Mouse (Mus musculus) MEL (cell line): ENCODE data around the gene Tcte3. TPM values are rescaled to one million over a fixed set of nuclear protein-coding genes. Genes with fewer than 3 reads are reported as not detected.

ENCODE experiments used
- DNase-seq: peaks from one replicate; pipeline ENCODE4 v3.0.0; 2011; ENCODE audit warnings: low read depth, low spot score
- H3K27ac ChIP-seq: 2 replicates; pipeline ENCODE4 v1.5.1; 2012; ENCODE audit warnings: low read depth, mild to moderate bottlenecking, control low read depth, low read length, moderate library complexity; ENCODE audit not compliant: control insufficient read depth
- H3K27me3 ChIP-seq, 2 experiments: fragments of 150-350 bp in 1 of 2; sonication (generic) in 1 of 2; 2 replicates each; pipeline ENCODE4 v1.6.1; 2012; ENCODE audit warnings: low read length in 2 of 2, mild to moderate bottlenecking in 2 of 2, improper control_type of control experiment in 1 of 2, moderate library complexity in 1 of 2; ENCODE audit not compliant: insufficient read depth in 2 of 2, control insufficient read depth in 1 of 2
- H3K36me3 ChIP-seq, 2 experiments: 2 replicates each; pipeline ENCODE4 v1.6.1; 2012 to 2014; ENCODE audit warnings: low read length in 2 of 2, improper control_type of control experiment in 1 of 2, inconsistent platforms in 1 of 2, mild to moderate bottlenecking in 1 of 2; ENCODE audit not compliant: insufficient read depth in 2 of 2, control insufficient read depth in 1 of 2
- H3K4me1 ChIP-seq, 2 experiments: fragments of 150-350 bp in 1 of 2; sonication (generic) in 1 of 2; 2 replicates each; pipeline ENCODE4 v1.6.1; 2012; ENCODE audit warnings: low read length in 2 of 2, improper control_type of control experiment in 1 of 2, mild to moderate bottlenecking in 1 of 2; ENCODE audit not compliant: insufficient read depth in 2 of 2, control insufficient read depth in 1 of 2
- H3K4me3 ChIP-seq, 2 experiments: fragments of 150-350 bp in 1 of 2; sonication (generic) in 1 of 2; 2 replicates each; pipeline ENCODE4 v1.5.1; 2012; ENCODE audit warnings: low read depth in 2 of 2, low read length in 2 of 2, mild to moderate bottlenecking in 2 of 2, moderate library complexity in 2 of 2, control low read depth in 1 of 2, improper control_type of control experiment in 1 of 2; ENCODE audit not compliant: control insufficient read depth in 1 of 2, insufficient read depth in 1 of 2
- H3K79me2 ChIP-seq: 2 replicates; pipeline ENCODE4 v1.6.1; 2012; ENCODE audit warnings: mild to moderate bottlenecking, low read length, moderate library complexity; ENCODE audit not compliant: control insufficient read depth, poor library complexity, insufficient read depth
- H3K9ac ChIP-seq: 2 replicates; pipeline ENCODE4 v1.6.1; 2012; ENCODE audit warnings: low read depth, mild to moderate bottlenecking, control low read depth, low read length, moderate library complexity; ENCODE audit not compliant: control insufficient read depth, poor library complexity, severe bottlenecking
- H3K9me3 ChIP-seq: fragments of 150-350 bp; sonication (generic); replicated peaks from 2 replicates; pipeline ENCODE4 v1.6.1; 2012; ENCODE audit warnings: mild to moderate bottlenecking, low read length, improper control_type of control experiment, moderate library complexity; ENCODE audit not compliant: insufficient read depth
- BHLHE40 ChIP-seq: IDR thresholded peaks from 2 replicates; pipeline ENCODE4 v1.6.1; 2012; ENCODE audit warnings: low read depth, mild to moderate bottlenecking, inconsistent platforms, low read length, improper control_type of control experiment, borderline replicate concordance
- CHD1 ChIP-seq: IDR thresholded peaks from 2 replicates; pipeline ENCODE4 v1.6.1; 2012; ENCODE audit warnings: low read depth, mild to moderate bottlenecking, inconsistent platforms, low read length, improper control_type of control experiment
- CHD2 ChIP-seq: IDR thresholded peaks from 2 replicates; pipeline ENCODE4 v1.6.1; 2011; ENCODE audit warnings: low read length, improper control_type of control experiment
- CTCF ChIP-seq, 3 experiments: IDR thresholded peaks in 2 of 3; conservative IDR thresholded peaks in 1 of 3; 2 replicates each; pipeline ENCODE4 v1.5.1; 2011 to 2012; ENCODE audit warnings: low read length in 3 of 3, low read depth in 2 of 3, mild to moderate bottlenecking in 2 of 3, improper control_type of control experiment in 1 of 3, inconsistent platforms in 1 of 3, mixed read lengths in 1 of 3, moderate library complexity in 1 of 3; ENCODE audit not compliant: control insufficient read depth in 1 of 3, insufficient read depth in 1 of 3, poor library complexity in 1 of 3, severe bottlenecking in 1 of 3
- E2F4 ChIP-seq: IDR thresholded peaks from 2 replicates; pipeline ENCODE4 v1.6.1; 2011; ENCODE audit warnings: low read depth, low read length, improper control_type of control experiment, borderline replicate concordance
- ELF1 ChIP-seq: IDR thresholded peaks from 2 replicates; pipeline ENCODE4 v1.6.1; 2014; ENCODE audit warnings: low read depth, mild to moderate bottlenecking, inconsistent platforms, low read length, improper control_type of control experiment, moderate library complexity
- EP300 ChIP-seq, 2 experiments: IDR thresholded peaks; 2 replicates each; pipeline ENCODE4 v1.6.1; 2011; ENCODE audit warnings: improper control_type of control experiment in 2 of 2, low read length in 2 of 2, low read depth in 1 of 2, mild to moderate bottlenecking in 1 of 2
- ETS1 ChIP-seq: IDR thresholded peaks from 2 replicates; pipeline ENCODE4 v1.6.1; 2012; ENCODE audit warnings: low read depth, mild to moderate bottlenecking, inconsistent platforms, low read length, improper control_type of control experiment, moderate library complexity
- GABPA ChIP-seq: IDR thresholded peaks from 2 replicates; pipeline ENCODE4 v1.6.1; 2012; ENCODE audit warnings: low read depth, mild to moderate bottlenecking, inconsistent platforms, low read length, improper control_type of control experiment, moderate library complexity
- GATA1 ChIP-seq: IDR thresholded peaks from 2 replicates; pipeline ENCODE4 v1.6.1; 2011; ENCODE audit warnings: low read depth, low read length, improper control_type of control experiment
- HCFC1 ChIP-seq: IDR thresholded peaks from 2 replicates; pipeline ENCODE4 v1.6.1; 2012; ENCODE audit warnings: low read depth, mild to moderate bottlenecking, inconsistent platforms, low read length, improper control_type of control experiment, moderate library complexity
- JUND ChIP-seq: IDR thresholded peaks from 2 replicates; pipeline ENCODE4 v1.6.1; 2011; ENCODE audit warnings: low read depth, mild to moderate bottlenecking, improper control_type of control experiment, low read length
- KAT2A ChIP-seq: conservative IDR thresholded peaks from 2 replicates; pipeline ENCODE4 v1.6.1; 2012; ENCODE audit warnings: low read depth, low read length, improper control_type of control experiment, inconsistent platforms
- MAFK ChIP-seq: IDR thresholded peaks from 2 replicates; pipeline ENCODE4 v1.6.1; 2011; ENCODE audit warnings: low read depth, mild to moderate bottlenecking, low read length, improper control_type of control experiment, borderline replicate concordance
- MAX ChIP-seq: IDR thresholded peaks from 2 replicates; pipeline ENCODE4 v1.6.1; 2011; ENCODE audit warnings: low read length, improper control_type of control experiment
- MAZ ChIP-seq: IDR thresholded peaks from 2 replicates; pipeline ENCODE4 v1.6.1; 2012; ENCODE audit warnings: low read depth, mild to moderate bottlenecking, inconsistent platforms, low read length, improper control_type of control experiment
- MEF2A ChIP-seq: IDR thresholded peaks from 2 replicates; pipeline ENCODE4 v1.6.1; 2014; ENCODE audit warnings: low read depth, mild to moderate bottlenecking, inconsistent platforms, low read length, improper control_type of control experiment; ENCODE audit not compliant: poor library complexity, insufficient replicate concordance, severe bottlenecking; ENCODE audit errors: extremely low read depth
- MXI1 ChIP-seq: IDR thresholded peaks from 2 replicates; pipeline ENCODE4 v1.6.1; 2011; ENCODE audit warnings: mild to moderate bottlenecking, low read depth, low read length, improper control_type of control experiment
- MYB ChIP-seq: IDR thresholded peaks from 2 replicates; pipeline ENCODE4 v1.6.1; 2011; ENCODE audit warnings: mild to moderate bottlenecking, low read depth, low read length, improper control_type of control experiment
- MYC ChIP-seq: IDR thresholded peaks from 2 replicates; pipeline ENCODE4 v1.6.1; 2011; ENCODE audit warnings: low read depth, mild to moderate bottlenecking, low read length, improper control_type of control experiment, moderate library complexity
- NELFE ChIP-seq: IDR thresholded peaks from 2 replicates; pipeline ENCODE4 v1.6.1; 2011; ENCODE audit warnings: low read depth, low read length, improper control_type of control experiment
- NRF1 ChIP-seq: IDR thresholded peaks from 2 replicates; pipeline ENCODE4 v1.6.1; 2014; ENCODE audit warnings: low read depth, mild to moderate bottlenecking, inconsistent platforms, low read length, improper control_type of control experiment, moderate library complexity; ENCODE audit not compliant: poor library complexity, insufficient read depth, severe bottlenecking
- POLR2A ChIP-seq, 2 experiments: IDR thresholded peaks; 2 replicates each; pipeline ENCODE4 v1.6.1; 2011 to 2012; ENCODE audit warnings: low read length in 2 of 2, mild to moderate bottlenecking in 2 of 2, control low read depth in 1 of 2, improper control_type of control experiment in 1 of 2, low read depth in 1 of 2, moderate library complexity in 1 of 2; ENCODE audit not compliant: control insufficient read depth in 1 of 2, insufficient read depth in 1 of 2, poor library complexity in 1 of 2
- POLR2AphosphoS2 ChIP-seq: IDR thresholded peaks from 2 replicates; pipeline ENCODE4 v1.6.1; 2011; ENCODE audit warnings: low read length, improper control_type of control experiment
- POLR2AphosphoS5 ChIP-seq: IDR thresholded peaks from 2 replicates; pipeline ENCODE4 v1.6.1; 2012; ENCODE audit warnings: low read depth, borderline replicate concordance, mild to moderate bottlenecking, inconsistent platforms, low read length, moderate library complexity, mixed read lengths
- RAD21 ChIP-seq: IDR thresholded peaks from 2 replicates; pipeline ENCODE4 v1.6.1; 2011; ENCODE audit warnings: mild to moderate bottlenecking, low read depth, low read length, improper control_type of control experiment
- SIN3A ChIP-seq: IDR thresholded peaks from 2 replicates; pipeline ENCODE4 v1.6.1; 2012; ENCODE audit warnings: low read length, improper control_type of control experiment, inconsistent platforms
- SMC3 ChIP-seq: IDR thresholded peaks from 2 replicates; pipeline ENCODE4 v1.6.1; 2011; ENCODE audit warnings: low read depth, low read length, improper control_type of control experiment
- TAL1 ChIP-seq: IDR thresholded peaks from 2 replicates; pipeline ENCODE4 v1.6.1; 2012; ENCODE audit warnings: mild to moderate bottlenecking, inconsistent platforms, low read length, moderate library complexity, mixed read lengths
- TBP ChIP-seq: IDR thresholded peaks from 2 replicates; pipeline ENCODE4 v1.8.0; 2011; ENCODE audit warnings: low read depth, low read length, improper control_type of control experiment
- TCF12 ChIP-seq: IDR thresholded peaks from 2 replicates; pipeline ENCODE4 v1.6.1; 2014; ENCODE audit warnings: low read depth, mild to moderate bottlenecking, inconsistent platforms, low read length, improper control_type of control experiment, moderate library complexity
- UBTF ChIP-seq: IDR thresholded peaks from 2 replicates; pipeline ENCODE4 v1.6.1; 2012; ENCODE audit warnings: low read depth, mild to moderate bottlenecking, inconsistent platforms, low read length, improper control_type of control experiment, moderate library complexity, borderline replicate concordance; ENCODE audit not compliant: insufficient read depth
- USF1 ChIP-seq: IDR thresholded peaks from 2 replicates; pipeline ENCODE4 v1.6.1; 2014; ENCODE audit warnings: low read depth, mild to moderate bottlenecking, inconsistent platforms, low read length, improper control_type of control experiment, moderate library complexity
- USF2 ChIP-seq, 2 experiments: IDR thresholded peaks; 2 replicates each; pipeline ENCODE4 v1.6.1; 2011 to 2012; ENCODE audit warnings: improper control_type of control experiment in 2 of 2, low read length in 2 of 2, borderline replicate concordance in 1 of 2, inconsistent platforms in 1 of 2, low read depth in 1 of 2, mild to moderate bottlenecking in 1 of 2; ENCODE audit not compliant: insufficient read depth in 1 of 2
- ZC3H11A ChIP-seq: IDR thresholded peaks from 2 replicates; pipeline ENCODE4 v1.6.1; 2012; ENCODE audit warnings: low read depth, mild to moderate bottlenecking, inconsistent platforms, low read length, improper control_type of control experiment
- ZKSCAN1 ChIP-seq: IDR thresholded peaks from 2 replicates; pipeline ENCODE4 v1.6.1; 2012; ENCODE audit warnings: low read depth, mild to moderate bottlenecking, inconsistent platforms, low read length, improper control_type of control experiment, moderate library complexity
- ZMIZ1 ChIP-seq: IDR thresholded peaks from 2 replicates; pipeline ENCODE4 v1.6.1; 2012; ENCODE audit warnings: low read depth, mild to moderate bottlenecking, inconsistent platforms, low read length, improper control_type of control experiment, moderate library complexity
- ZNF384 ChIP-seq: IDR thresholded peaks from 2 replicates; pipeline ENCODE4 v1.6.1; 2012; ENCODE audit warnings: low read depth, mild to moderate bottlenecking, inconsistent platforms, low read length, improper control_type of control experiment
- polyA plus RNA-seq, 2 experiments: library from polyadenylated mRNA; stranded (reverse) in 1 of 2; unstranded in 1 of 2; fragments of >175 nt in 1 of 2; fragments of >200 nt in 1 of 2; gene quantifications; 2 replicates each; pipeline versions ENCODE4 v1.2.1 to v1.2.4; 2012; ENCODE audit warnings: low replicate concordance in 2 of 2, low read depth in 1 of 2; ENCODE audit not compliant: insufficient read length in 2 of 2, insufficient read depth in 1 of 2, missing spikeins in 1 of 2
- total RNA-seq: library from RNA; depleted of rRNA; stranded (reverse); fragments of 300-350 nt; gene quantifications from 2 replicates; pipeline ENCODE4 v1.2.3, GENCODE M21; 2012

The Tcte3 gene
- total and polyA plus RNA-seq, 3 experiments, result 10.3 to 13.8 TPM; not detected in 1

GRCm38 (mm10) chr17:15085006-15085405 lies 43.7 kb upstream of the Tcte3 start:
- peak; percentile 60 for DNase-seq
- H3K9me3 ChIP-seq, result no peaks in the 10 kb centered on the region
- H3K27me3 ChIP-seq, result no peaks in the 10 kb centered on the region
- H3K27ac ChIP-seq, result peak overlapping the region; percentile 69
- peaks cover 9 to 30% of the 10 kb centered on the region in 2 experiments; a peak in 3 of 4 replicates for H3K4me1 ChIP-seq
- no peak overlapping the region; the same call in 1 of the 2 replicates for H3K9ac ChIP-seq
- H3K79me2 ChIP-seq, result no peaks in the 10 kb centered on the region
- peaks cover 0 to 21% of the 10 kb centered on the region in 2 experiments; a peak in 2 of 4 replicates for H3K36me3 ChIP-seq
- H3K4me3 ChIP-seq, result no peak overlapping the region
- no peak for TF ChIP-seq USF1
- no peak for TF ChIP-seq SIN3A
- no peak for TF ChIP-seq ZNF384
- no peak for TF ChIP-seq BHLHE40
- TF ChIP-seq ZKSCAN1, result no peak
- no peak for TF ChIP-seq E2F4
- TF ChIP-seq GATA1, result peak; percentile 32; the same call in 1 of the 2 replicates
- TF ChIP-seq ZMIZ1, result no peak
- no peak for TF ChIP-seq POLR2A (IDR thresholded peaks at IDR 0.05; ENCODE audit: control insufficient read depth in 1 of 2, insufficient read depth in 1 of 2, low read depth in 1 of 2, low read length in 2 of 2, poor library complexity in 1 of 2)
- TF ChIP-seq UBTF, result no peak
- no peak for TF ChIP-seq POLR2AphosphoS5
- TF ChIP-seq GABPA, result no peak
- TF ChIP-seq ZC3H11A, result no peak
- no peak for TF ChIP-seq RAD21
- no peak for TF ChIP-seq JUND
- no peak for TF ChIP-seq CHD1
- no peak for TF ChIP-seq USF2 (IDR thresholded peaks at IDR 0.05; ENCODE audit: borderline replicate concordance in 1 of 2, insufficient read depth in 1 of 2, low read depth in 1 of 2, low read length in 2 of 2)
- no peak for TF ChIP-seq TCF12
- no peak for TF ChIP-seq TAL1
- TF ChIP-seq MAX, result peak; percentile 36
- no peak for TF ChIP-seq MAZ
- TF ChIP-seq ETS1, result peak; percentile 68
- no peak for TF ChIP-seq MYB
- no peak for TF ChIP-seq CTCF (IDR thresholded peaks at IDR 0.05 in 2 of 3, conservative IDR thresholded peaks at IDR 0.05 in 1 of 3; ENCODE audit: control insufficient read depth in 1 of 3, insufficient read depth in 1 of 3, low read depth in 2 of 3, low read length in 3 of 3, poor library complexity in 1 of 3, severe bottlenecking in 1 of 3)
- no peak for TF ChIP-seq HCFC1
- TF ChIP-seq MAFK, result no peak
- no peak for TF ChIP-seq TBP
- no peak for TF ChIP-seq POLR2AphosphoS2
- no peak for TF ChIP-seq SMC3
- TF ChIP-seq MEF2A, result no peak
- no peak for TF ChIP-seq MXI1
- no peak for TF ChIP-seq ELF1
- TF ChIP-seq CHD2, result no peak
- TF ChIP-seq KAT2A, result no peak
- TF ChIP-seq NRF1, result no peak
- TF ChIP-seq MYC, result no peak
- TF ChIP-seq NELFE, result no peak
- peak; percentile 50 to 65 for TF ChIP-seq EP300 (IDR thresholded peaks at IDR 0.05; ENCODE audit: low read depth in 1 of 2, low read length in 2 of 2)
